Mouse (Mus musculus) embryonic facial prominence, embryonic 11.5 days (tissue): ENCODE measurements around the gene Il2ra. TPM values are rescaled to one million over a fixed set of nuclear protein-coding genes. Genes with fewer than 3 reads are reported as not detected.
A peak's percentile ranks its signal among the peaks of the same experiment; 100 is the strongest.
"Not testable (repeated sequence)": the region's sequence is repeated elsewhere in the genome, so short reads cannot be mapped to it uniquely, and the experiment has no call there.

Experiments
- ATAC-seq: fragments of 200-750 bp; cut with Nextera tagmentation; replicated peaks from 2 replicates; pipeline ENCODE4 v1.8.0; 2017; ENCODE audit warnings: low read depth; ENCODE audit not compliant: insufficient number of reproducible peaks, low FRiP score, low TSS enrichment
- DNase-seq: peaks from one replicate; pipeline ENCODE4 v3.0.0-alpha.2; 2015; ENCODE audit warnings: low spot score
- H3K27ac ChIP-seq: fragments of 300-500 bp; sonication (generic); replicated peaks from 2 replicates; pipeline ENCODE4 v1.5.1; 2014; ENCODE audit warnings: mild to moderate bottlenecking, low read depth, low read length, control low read depth
- H3K27me3 ChIP-seq: fragments of 300-500 bp; sonication (generic); 2 replicates; pipeline ENCODE4 v1.6.1; 2014; ENCODE audit warnings: mild to moderate bottlenecking, low read length, moderate library complexity, mixed read lengths; ENCODE audit not compliant: control insufficient read depth, insufficient read depth
- H3K36me3 ChIP-seq: fragments of 300-500 bp; sonication (generic); replicated peaks from 2 replicates; pipeline ENCODE4 v1.6.1; 2014; ENCODE audit warnings: low read depth, mild to moderate bottlenecking, low read length, moderate library complexity, mixed read lengths; ENCODE audit not compliant: control insufficient read depth, insufficient read depth
- H3K4me1 ChIP-seq: fragments of 300-500 bp; sonication (generic); 2 replicates; pipeline ENCODE4 v1.6.1; 2014; ENCODE audit warnings: low read length, mixed read lengths; ENCODE audit not compliant: control insufficient read depth, insufficient read depth
- H3K4me2 ChIP-seq: fragments of 300-500 bp; sonication (generic); 2 replicates; pipeline ENCODE4 v1.6.1; 2014; ENCODE audit warnings: low read depth, mild to moderate bottlenecking, control low read depth, low read length, moderate library complexity
- H3K4me3 ChIP-seq: fragments of 300-500 bp; sonication (generic); 2 replicates; pipeline ENCODE4 v1.5.1; 2014; ENCODE audit warnings: low read depth, low read length, control low read depth
- H3K9ac ChIP-seq: fragments of 300-500 bp; sonication (generic); replicated peaks from 2 replicates; pipeline ENCODE4 v1.6.1; 2014; ENCODE audit warnings: mild to moderate bottlenecking, control low read depth, low read length
- H3K9me3 ChIP-seq: fragments of 300-500 bp; sonication (generic); replicated peaks from 2 replicates; pipeline ENCODE4 v1.6.1; 2016; ENCODE audit warnings: mild to moderate bottlenecking, low read length, inconsistent platforms, mixed read lengths; ENCODE audit not compliant: control insufficient read depth
- WGBS: fragments of 180-500 bp; shearing (Covaris S2); extraction: QIAGEN DNeasy Blood & Tissue Kit; methylation state at CpG from one replicate; pipeline ENCODE4 v1.1.7; 2014; 5-methylcytosine and 5-hydroxymethylcytosine counted together
- polyA plus RNA-seq: library from polyadenylated mRNA; unstranded; fragments of >200 nt; fragmentation: Nextera tagmentation; extraction: Ambion mirVana; gene quantifications from 2 replicates; pipeline ENCODE4 v1.2.1, GENCODE M21; 2014

Gene Il2ra
- polyA plus RNA-seq, 1 experiment from 2014 or later: not detected

- Histone ChIP-seq H3K9me3 (no peaks in the 10 kb centered on the region), H3K4me2 (no peak overlapping the region), H3K36me3 (no peaks in the 10 kb centered on the region), H3K4me1 (no peaks in the 10 kb centered on the region), H3K4me3 (no peak overlapping the region), H3K27me3 (peaks cover 11% of the 10 kb centered on the region), H3K27ac (no peak overlapping the region), H3K9ac (no peak overlapping the region)
- no peak for DNase-seq
- WGBS: 83% methylated on average over 5 of the region's 5 CpGs
- no peak for ATAC-seq
Measured at GRCm38 (mm10) chr2:11708538-11708937, 65.9 kb downstream of the Il2ra start.

DNA sequence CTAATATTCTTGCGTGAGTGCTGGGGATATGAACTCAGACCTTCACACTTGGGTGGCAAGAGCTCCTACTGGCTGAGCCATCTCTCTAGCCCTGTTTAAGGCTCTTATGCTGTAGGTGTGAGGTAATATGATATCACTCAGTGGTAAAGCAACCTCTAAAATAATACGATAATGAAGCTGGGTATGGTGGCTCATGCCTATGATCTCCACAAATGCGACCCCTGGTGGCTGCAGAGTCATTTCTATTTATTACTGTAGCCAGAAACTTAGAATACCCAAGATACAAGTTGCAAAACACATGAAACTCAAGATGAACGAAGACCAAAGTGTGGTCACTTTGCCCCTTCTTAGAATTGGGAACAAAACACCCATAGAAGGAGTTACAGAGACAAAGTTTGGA lies 67.5 kb downstream of the Il2ra start:
- not testable (repeated sequence) for H3K27ac ChIP-seq, H3K9me3 ChIP-seq, H3K9ac ChIP-seq, H3K4me1 ChIP-seq, H3K4me2 ChIP-seq, H3K36me3 ChIP-seq, H3K27me3 ChIP-seq, ATAC-seq, H3K4me3 ChIP-seq
- 53% methylated on average over 4 of the region's 4 CpGs for WGBS
- DNase-seq: peak; percentile 44

GRCm38 (mm10) chr2:11712483-11712990 lies 69.9 kb downstream of the Il2ra start:
- H3K27ac ChIP-seq: no peak overlapping the region
- H3K4me3 ChIP-seq: no peak overlapping the region
- no peak overlapping the region for H3K4me2 ChIP-seq
- ATAC-seq (no peak), DNase-seq (no peak)
- no peak overlapping the region for H3K9ac ChIP-seq
- no peaks in the 10 kb centered on the region for H3K4me1 ChIP-seq
- WGBS: 83% methylated on average over 6 of the region's 6 CpGs
- no peaks in the 10 kb centered on the region for H3K27me3 ChIP-seq
- no peaks in the 10 kb centered on the region for H3K9me3 ChIP-seq
- no peaks in the 10 kb centered on the region for H3K36me3 ChIP-seq

GRCm38 (mm10) chr2:11713021-11713420 lies 70.4 kb downstream of the Il2ra start:
- H3K4me1 ChIP-seq: no peaks in the 10 kb centered on the region
- no peak overlapping the region for H3K4me2 ChIP-seq
- no peak overlapping the region for H3K27ac ChIP-seq
- 72% methylated on average over 3 of the region's 3 CpGs for WGBS
- H3K27me3 ChIP-seq: no peaks in the 10 kb centered on the region
- DNase-seq: no peak
- no peaks in the 10 kb centered on the region for H3K9me3 ChIP-seq
- ATAC-seq: no peak
- H3K4me3 ChIP-seq: no peak overlapping the region
- H3K9ac ChIP-seq: no peak overlapping the region
- no peaks in the 10 kb centered on the region for H3K36me3 ChIP-seq

- H3K27me3 ChIP-seq: no peaks in the 10 kb centered on the region
- H3K9me3 ChIP-seq: no peaks in the 10 kb centered on the region
- H3K4me1 ChIP-seq: no peaks in the 10 kb centered on the region
- DNase-seq (no peak), ATAC-seq (no peak)
- no peak overlapping the region for H3K4me3 ChIP-seq
- no peak overlapping the region for H3K9ac ChIP-seq
- H3K27ac ChIP-seq: no peak overlapping the region
- no peaks in the 10 kb centered on the region for H3K36me3 ChIP-seq
- H3K4me2 ChIP-seq: no peak overlapping the region
- WGBS: 81% methylated on average over 4 of the region's 4 CpGs
Measured at GRCm38 (mm10) chr2:11714535-11714934, 71.9 kb downstream of the Il2ra start.

DNA sequence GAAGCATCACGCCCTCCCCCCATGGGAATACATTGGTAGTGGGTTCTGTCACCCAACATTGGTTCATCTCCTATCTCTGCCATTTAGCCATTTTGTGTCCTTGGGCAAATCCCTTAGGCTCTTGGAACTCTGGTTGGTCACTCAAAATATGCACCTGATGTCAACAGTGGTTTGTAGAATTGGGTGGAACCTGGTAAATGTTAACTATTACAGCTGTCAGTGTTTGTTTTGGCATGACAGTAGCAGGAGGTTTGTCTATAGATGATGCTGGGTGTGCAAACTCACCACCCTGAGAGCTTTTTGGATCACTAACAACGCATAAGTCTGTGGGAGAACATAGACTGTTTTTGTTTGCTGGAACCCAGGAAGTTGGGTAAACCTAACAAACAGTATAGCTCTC lies 76.0 kb downstream of the Il2ra start:
- Histone ChIP-seq H3K27ac (no peak overlapping the region), H3K4me3 (no peak overlapping the region), H3K9me3 (no peaks in the 10 kb centered on the region), H3K4me2 (no peak overlapping the region), H3K36me3 (no peaks in the 10 kb centered on the region), H3K4me1 (no peaks in the 10 kb centered on the region), H3K9ac (no peak overlapping the region), H3K27me3 (no peaks in the 10 kb centered on the region)
- 92% methylated on average over 2 of the region's 2 CpGs for WGBS
- DNase-seq: no peak
- ATAC-seq: no peak

DNA sequence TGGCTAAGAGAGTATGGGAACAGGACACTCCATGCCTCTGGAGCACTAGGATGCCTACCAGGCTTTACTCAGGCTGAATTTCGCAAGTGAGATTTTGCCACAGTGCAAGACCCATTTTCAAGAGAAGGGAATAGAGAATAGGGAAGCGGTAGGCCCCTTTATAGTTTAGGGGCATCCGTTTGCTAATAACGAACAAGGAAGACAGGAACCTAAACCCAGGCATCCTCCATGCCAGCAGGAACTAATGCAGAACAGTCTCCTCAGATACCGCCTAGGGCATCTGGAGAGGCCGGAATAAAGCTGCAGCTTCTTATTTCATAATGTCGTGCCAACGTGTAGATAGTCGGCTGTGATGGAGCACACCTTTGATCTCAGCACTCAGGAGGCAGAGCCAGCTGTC lies 80.0 kb downstream of the Il2ra start:
- WGBS: 85% methylated on average over 9 of the region's 9 CpGs
- DNase-seq (no peak), ATAC-seq (no peak)
- no peak overlapping the region for H3K4me3 ChIP-seq
- no peak overlapping the region for H3K27ac ChIP-seq
- H3K36me3 ChIP-seq: no peaks in the 10 kb centered on the region
- H3K4me1 ChIP-seq: no peaks in the 10 kb centered on the region
- no peaks in the 10 kb centered on the region for H3K27me3 ChIP-seq
- no peaks in the 10 kb centered on the region for H3K9me3 ChIP-seq
- H3K9ac ChIP-seq: no peak overlapping the region
- H3K4me2 ChIP-seq: no peak overlapping the region

DNA sequence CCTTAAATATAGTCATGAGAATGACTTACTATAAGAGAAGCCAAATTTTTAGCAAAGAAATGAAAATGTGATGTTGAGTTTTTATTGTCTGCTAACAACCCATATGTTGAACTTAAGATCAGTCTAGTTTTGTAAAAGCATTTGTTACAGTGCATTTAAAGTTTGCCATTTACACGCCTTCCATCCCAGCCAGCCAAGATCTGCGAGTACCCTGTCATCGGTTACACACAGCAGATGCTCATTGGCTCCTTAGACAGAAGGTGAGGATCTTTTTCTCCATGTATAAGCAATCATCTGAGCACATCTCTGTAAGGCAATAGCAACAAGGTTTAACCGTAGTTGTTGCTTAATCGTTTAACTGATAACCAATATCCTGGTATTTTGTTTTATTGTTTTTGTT lies 85.0 kb downstream of the Il2ra start:
- no peaks in the 10 kb centered on the region for H3K36me3 ChIP-seq
- no peak overlapping the region for H3K27ac ChIP-seq
- no peak overlapping the region for H3K4me2 ChIP-seq
- no peak overlapping the region for H3K9ac ChIP-seq
- no peaks in the 10 kb centered on the region for H3K9me3 ChIP-seq
- no peak for DNase-seq
- no peak for ATAC-seq
- no peak overlapping the region for H3K4me3 ChIP-seq
- no peaks in the 10 kb centered on the region for H3K4me1 ChIP-seq
- H3K27me3 ChIP-seq: no peaks in the 10 kb centered on the region
- 88% methylated on average over 5 of the region's 5 CpGs for WGBS
